Mouse (Mus musculus): ENCODE results near the gene Armc9. TPM values are rescaled to one million over a fixed set of nuclear protein-coding genes. Genes with fewer than 3 reads are reported as not detected.
A peak's percentile ranks its signal among the peaks of the same experiment; 100 is the strongest.

Armc9 gene
- polyA plus RNA-seq (2012; rRNA removed) = 4.0 and 5.3 TPM in 2 replicates

DNA sequence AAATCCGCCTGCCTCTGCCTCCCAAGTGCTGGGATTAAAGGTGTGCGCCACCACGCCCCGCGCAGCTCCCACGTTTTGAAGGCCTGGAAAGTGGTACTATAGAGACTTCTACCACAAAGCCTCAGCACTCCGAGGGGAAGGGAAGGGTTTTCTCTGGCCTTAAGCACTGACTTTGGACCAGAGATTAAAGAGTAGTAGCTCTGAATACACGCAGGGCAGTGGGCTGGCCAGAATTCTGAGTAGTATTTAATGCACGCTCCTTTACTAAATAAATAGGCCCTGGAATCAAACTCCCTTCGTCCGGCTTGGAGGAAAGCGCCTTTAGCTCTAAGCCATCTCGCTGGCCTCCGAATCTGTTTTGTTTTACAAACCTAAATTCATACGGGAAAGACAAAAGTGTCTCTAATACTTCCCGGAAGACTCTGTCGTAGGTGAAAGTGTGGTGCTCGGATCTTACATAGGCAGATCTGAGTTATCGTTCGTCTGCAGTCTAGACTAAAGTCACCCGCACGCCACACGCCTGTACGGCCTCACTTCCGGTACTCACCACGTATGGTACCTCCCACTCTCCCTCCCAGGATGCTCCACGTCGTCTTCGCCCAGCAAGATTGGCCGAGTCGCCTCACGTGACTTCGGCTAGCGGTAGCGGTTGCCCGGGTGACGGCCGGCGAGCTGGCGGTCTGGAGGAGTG lies at the start of gene Armc9:
Gene Armc9 (plus strand): TSS at position 648 of the 691 bp plus-strand sequence.
- TF ChIP-seq CTCF (IDR thresholded peaks at IDR 0.05; ENCODE audit: insufficient read depth, low read length) (no peak), POLR2A (IDR thresholded peaks at IDR 0.05; ENCODE audit: borderline replicate concordance, extremely low read depth, low read depth, low read length) (peak; percentile 99; the same call in 1 of the 2 replicates)
- peaks cover 3% of the 10 kb centered on the region; the same call in 1 of the 2 replicates for H3K4me1 ChIP-seq (ENCODE audit: control insufficient read depth, insufficient read depth, low read length)
- H3K4me3 ChIP-seq (replicated peaks; ENCODE audit: extremely low read depth, low read depth, low read length) = peak within 1 kb of the TSS; percentile 90
- WGBS = 2% methylated on average over 40 of the region's 40 CpGs
- peak; percentile 90 for DNase-seq

DNA sequence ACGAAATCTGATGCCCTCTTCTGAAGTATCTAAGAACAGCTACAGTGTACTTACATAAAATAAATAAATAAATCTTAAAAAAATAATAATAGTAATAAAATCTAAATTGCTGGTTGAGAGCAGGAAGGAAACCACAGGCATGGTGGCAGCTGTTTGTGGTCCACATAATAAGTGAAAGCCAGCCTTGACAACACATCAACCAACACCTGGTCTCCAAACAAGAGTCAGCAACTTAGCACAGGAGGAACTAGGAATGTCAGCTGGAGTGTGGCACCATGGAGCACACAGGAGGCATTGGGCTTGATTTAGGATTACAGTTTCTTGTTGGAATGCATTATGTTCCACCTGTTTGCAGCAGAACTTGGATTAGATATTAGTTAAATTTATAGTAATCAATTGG lies 49.5 kb upstream of the Armc9 start:
- TF ChIP-seq POLR2A (IDR thresholded peaks at IDR 0.05; ENCODE audit: borderline replicate concordance, extremely low read depth, low read depth, low read length) = no peak
- no peak for TF ChIP-seq CTCF (IDR thresholded peaks at IDR 0.05; ENCODE audit: insufficient read depth, low read length)
- no peak for DNase-seq
- H3K4me3 ChIP-seq (replicated peaks; ENCODE audit: extremely low read depth, low read depth, low read length) = no peak overlapping the region
- H3K4me1 ChIP-seq (ENCODE audit: control insufficient read depth, insufficient read depth, low read length) = no peaks in the 10 kb centered on the region
- 96% methylated on average over 1 of the region's 1 CpGs for WGBS

DNA sequence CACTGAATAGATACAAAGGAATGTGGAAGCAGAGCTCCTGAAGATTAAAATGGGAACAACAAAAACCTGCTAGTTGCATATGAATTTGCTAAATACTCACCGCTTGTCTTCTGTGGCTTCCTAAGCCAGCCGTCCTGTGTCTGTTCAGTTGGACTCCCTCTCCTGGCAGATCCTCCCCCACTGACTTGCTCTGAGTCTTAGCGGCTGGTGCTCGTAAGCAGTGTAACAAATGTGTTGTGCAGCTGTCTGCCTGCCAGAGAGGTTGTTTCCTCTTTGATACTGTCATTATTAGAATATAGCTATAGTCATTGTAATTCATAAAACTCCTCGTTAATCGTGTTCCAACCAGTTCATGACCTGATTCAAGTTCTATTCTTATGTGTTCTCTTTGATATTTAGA lies 42.8 kb upstream of the Armc9 start, which contains the start of gene Htr2b:
Gene Htr2b (minus strand): TSS at position 192 of the 400 bp plus-strand sequence.
- 31% methylated on average over 6 of the region's 6 CpGs for WGBS
- Histone ChIP-seq H3K4me3 (replicated peaks; ENCODE audit: extremely low read depth, low read depth, low read length) (no peak within 1 kb of the TSS), H3K4me1 (ENCODE audit: control insufficient read depth, insufficient read depth, low read length) (no peaks in the 10 kb centered on the region; the same call in 1 of the 2 replicates)
- TF ChIP-seq POLR2A (IDR thresholded peaks at IDR 0.05; ENCODE audit: borderline replicate concordance, extremely low read depth, low read depth, low read length) (no peak), CTCF (IDR thresholded peaks at IDR 0.05; ENCODE audit: insufficient read depth, low read length) (no peak)
- DNase-seq = no peak

DNA sequence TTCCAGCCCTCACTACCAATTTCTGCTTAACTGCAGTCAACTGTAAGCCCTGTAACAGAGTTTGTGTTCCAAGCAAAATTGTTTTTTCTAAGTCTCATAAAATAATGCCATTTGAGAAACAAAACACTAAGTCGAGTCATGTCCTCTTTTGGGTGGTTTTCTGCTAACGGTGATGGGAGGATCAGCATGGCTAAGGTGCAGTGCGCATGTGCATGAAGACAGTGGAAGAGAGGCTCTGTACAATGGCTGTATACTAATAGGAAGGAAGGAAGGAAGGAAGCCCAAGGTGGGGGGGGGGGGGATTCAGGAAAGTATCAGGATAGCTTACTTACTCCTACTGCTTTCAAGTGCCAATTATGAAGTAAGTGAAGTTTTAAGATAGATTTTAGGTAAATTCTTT lies 40.4 kb upstream of the Armc9 start:
- 52% methylated on average over 3 of the region's 3 CpGs for WGBS
- Histone ChIP-seq H3K4me3 (replicated peaks; ENCODE audit: extremely low read depth, low read depth, low read length) (no peak overlapping the region), H3K4me1 (ENCODE audit: control insufficient read depth, insufficient read depth, low read length) (no peaks in the 10 kb centered on the region; the same call in 1 of the 2 replicates)
- TF ChIP-seq POLR2A (IDR thresholded peaks at IDR 0.05; ENCODE audit: borderline replicate concordance, extremely low read depth, low read depth, low read length) (no peak), CTCF (IDR thresholded peaks at IDR 0.05; ENCODE audit: insufficient read depth, low read length) (no peak)
- DNase-seq = no peak

DNA sequence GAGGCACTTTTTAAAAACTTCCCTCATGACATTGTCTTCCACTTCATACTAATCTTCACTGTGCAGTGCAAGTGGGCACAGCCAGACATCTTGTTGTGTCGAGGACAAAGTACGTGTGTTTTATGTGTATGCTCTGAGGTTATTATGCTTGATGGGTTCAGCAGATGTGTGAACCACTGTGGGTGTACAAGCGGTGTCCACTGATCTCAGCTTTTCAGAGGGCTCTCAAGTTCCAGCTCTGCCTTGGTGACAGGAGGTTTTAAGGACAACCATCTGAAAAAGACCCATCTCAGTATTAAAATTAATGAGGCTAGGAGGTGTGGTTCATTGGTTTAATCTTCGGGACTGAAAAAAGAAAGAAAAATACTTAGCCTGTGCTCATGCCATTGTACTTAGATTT lies 35.0 kb upstream of the Armc9 start:
- Histone ChIP-seq H3K4me3 (replicated peaks; ENCODE audit: extremely low read depth, low read depth, low read length) (no peak overlapping the region), H3K4me1 (ENCODE audit: control insufficient read depth, insufficient read depth, low read length) (no peaks in the 10 kb centered on the region; the same call in 1 of the 2 replicates)
- WGBS = 79% methylated on average over 4 of the region's 4 CpGs
- DNase-seq = no peak
- TF ChIP-seq CTCF (IDR thresholded peaks at IDR 0.05; ENCODE audit: insufficient read depth, low read length) = no peak
- TF ChIP-seq POLR2A (IDR thresholded peaks at IDR 0.05; ENCODE audit: borderline replicate concordance, extremely low read depth, low read depth, low read length) = no peak

DNA sequence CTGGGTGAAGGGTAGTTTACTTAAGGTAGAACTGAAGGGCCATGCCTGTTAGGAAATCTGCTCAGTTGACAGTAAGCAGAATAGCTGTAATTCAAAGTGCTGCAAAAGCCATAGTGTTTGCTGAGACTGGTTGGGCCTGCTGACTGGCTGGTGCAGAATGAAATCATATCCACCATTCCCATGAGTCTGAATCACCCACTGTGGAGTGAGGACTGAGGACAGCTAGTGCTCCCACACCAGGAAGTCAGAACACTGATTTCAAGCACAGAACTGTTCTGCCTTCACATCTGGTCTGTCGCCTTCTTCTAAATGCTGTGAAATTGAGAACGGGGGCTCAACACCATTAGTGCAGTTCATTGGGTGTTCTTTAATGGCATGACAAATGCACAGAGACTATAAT lies 28.5 kb upstream of the Armc9 start:
- no peak for DNase-seq
- TF ChIP-seq POLR2A (IDR thresholded peaks at IDR 0.05; ENCODE audit: borderline replicate concordance, extremely low read depth, low read depth, low read length) (no peak), CTCF (IDR thresholded peaks at IDR 0.05; ENCODE audit: insufficient read depth, low read length) (no peak)
- Histone ChIP-seq H3K4me1 (ENCODE audit: control insufficient read depth, insufficient read depth, low read length) (no peaks in the 10 kb centered on the region), H3K4me3 (replicated peaks; ENCODE audit: extremely low read depth, low read depth, low read length) (no peak overlapping the region)
- 99% methylated on average over 2 of the region's 2 CpGs for WGBS

DNA sequence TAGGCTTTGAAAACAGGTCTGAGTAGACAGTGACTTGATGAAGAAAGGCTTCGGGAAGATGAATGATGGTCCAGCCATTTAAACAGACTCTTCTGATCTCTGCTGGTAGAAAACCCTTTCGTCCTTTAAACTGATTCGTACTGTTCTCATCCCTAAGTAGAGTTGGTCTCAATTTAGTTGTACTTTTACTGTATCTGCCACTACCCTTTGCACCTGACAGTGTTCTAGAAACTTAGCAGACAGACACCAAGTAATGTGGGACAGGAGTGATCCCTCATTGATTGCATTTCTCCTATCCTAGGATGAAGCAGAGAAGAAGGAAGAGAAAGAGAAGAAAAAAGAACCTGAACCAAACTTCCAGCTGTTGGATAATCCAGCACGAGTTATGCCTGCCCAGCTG lies 21.2 kb upstream of the Armc9 start, which contains the start of gene Gm21972:
Gene Gm21972 (plus strand): TSS at position 301 of the 400 bp plus-strand sequence.
- TF ChIP-seq CTCF (IDR thresholded peaks at IDR 0.05; ENCODE audit: insufficient read depth, low read length) (no peak), POLR2A (IDR thresholded peaks at IDR 0.05; ENCODE audit: borderline replicate concordance, extremely low read depth, low read depth, low read length) (no peak)
- Histone ChIP-seq H3K4me3 (replicated peaks; ENCODE audit: extremely low read depth, low read depth, low read length) (no peak within 1 kb of the TSS), H3K4me1 (ENCODE audit: control insufficient read depth, insufficient read depth, low read length) (no peaks in the 10 kb centered on the region)
- DNase-seq = no peak
- 95% methylated on average over 4 of the region's 4 CpGs for WGBS

DNA sequence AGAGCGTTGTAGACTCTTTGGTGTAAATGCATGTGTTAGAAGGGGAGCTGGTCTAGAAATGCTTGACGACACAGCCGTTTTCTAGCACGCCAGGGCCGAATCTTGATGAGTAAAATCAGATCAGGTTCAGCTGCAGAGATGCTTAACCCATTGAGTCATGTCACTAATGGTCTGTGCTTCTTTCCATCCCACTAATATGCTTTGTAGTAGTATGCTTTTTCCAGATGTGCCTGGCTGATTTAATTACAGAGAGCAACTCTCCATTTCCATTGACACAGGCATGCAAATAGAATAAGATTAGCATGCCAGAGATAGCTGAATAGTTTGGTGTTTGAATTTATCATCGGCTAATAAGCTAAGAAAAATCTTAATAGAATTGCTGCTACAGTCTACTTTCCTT lies 19.3 kb upstream of the Armc9 start:
- TF ChIP-seq POLR2A (IDR thresholded peaks at IDR 0.05; ENCODE audit: borderline replicate concordance, extremely low read depth, low read depth, low read length) (no peak), CTCF (IDR thresholded peaks at IDR 0.05; ENCODE audit: insufficient read depth, low read length) (no peak)

DNA sequence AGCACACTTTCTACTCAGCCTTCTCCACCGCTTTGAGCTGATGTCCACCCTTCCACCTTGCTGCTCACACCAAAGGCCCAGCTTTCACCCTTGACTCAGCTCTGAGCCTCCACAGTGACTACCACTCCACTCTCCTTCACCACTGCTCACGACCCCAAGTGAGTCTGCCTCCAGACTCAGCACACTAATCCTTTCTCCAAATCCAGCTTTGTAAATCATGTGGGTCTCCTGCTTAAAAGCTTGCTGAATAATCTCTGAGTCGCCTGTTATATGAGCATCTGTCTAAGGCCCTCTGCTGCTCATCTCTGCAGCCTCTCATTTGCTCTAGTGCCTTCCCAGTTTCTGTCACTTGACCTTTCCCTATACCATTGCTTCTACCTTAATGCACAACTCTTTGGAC lies 13.5 kb upstream of the Armc9 start:
- peaks cover 3% of the 10 kb centered on the region; the same call in 1 of the 2 replicates for H3K4me1 ChIP-seq (ENCODE audit: control insufficient read depth, insufficient read depth, low read length)
- 88% methylated on average over 3 of the region's 3 CpGs for WGBS
- DNase-seq = no peak
- TF ChIP-seq POLR2A (IDR thresholded peaks at IDR 0.05; ENCODE audit: borderline replicate concordance, extremely low read depth, low read depth, low read length) (no peak), CTCF (IDR thresholded peaks at IDR 0.05; ENCODE audit: insufficient read depth, low read length) (no peak)
- no peak overlapping the region for H3K4me3 ChIP-seq (replicated peaks; ENCODE audit: extremely low read depth, low read depth, low read length)

More for the DNA sequence above, 19.3 kb upstream of the Armc9 start:
- no peak for DNase-seq
- 93% methylated on average over 6 of the region's 6 CpGs for WGBS
- H3K4me1 ChIP-seq (ENCODE audit: control insufficient read depth, insufficient read depth, low read length) = no peaks in the 10 kb centered on the region
- H3K4me3 ChIP-seq (replicated peaks; ENCODE audit: extremely low read depth, low read depth, low read length) = no peak overlapping the region

DNA sequence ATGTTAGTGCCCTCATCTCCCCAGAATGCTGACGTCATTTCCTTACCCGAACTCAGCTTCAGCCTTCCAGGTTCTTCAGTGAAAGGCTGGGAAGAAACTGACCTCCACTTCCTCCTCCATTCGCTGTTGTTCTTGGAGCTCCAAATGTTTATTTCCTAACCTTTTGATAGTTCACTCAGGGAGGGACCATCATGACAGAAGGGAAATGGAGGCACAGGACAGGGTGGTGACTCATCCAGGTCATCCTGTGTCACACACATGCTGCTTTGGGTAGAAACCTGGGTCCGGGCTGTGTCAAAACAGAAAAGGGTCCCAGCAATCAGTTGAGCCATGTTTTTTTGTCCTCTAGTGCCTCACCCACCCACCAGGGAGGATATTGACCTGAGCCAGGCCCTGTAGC lies 11.4 kb upstream of the Armc9 start:
- peaks cover 3% of the 10 kb centered on the region; the same call in 1 of the 2 replicates for H3K4me1 ChIP-seq (ENCODE audit: control insufficient read depth, insufficient read depth, low read length)
- DNase-seq = no peak
- no peak for TF ChIP-seq CTCF (IDR thresholded peaks at IDR 0.05; ENCODE audit: insufficient read depth, low read length)
- TF ChIP-seq POLR2A (IDR thresholded peaks at IDR 0.05; ENCODE audit: borderline replicate concordance, extremely low read depth, low read depth, low read length) = no peak
- 55% methylated on average over 4 of the region's 4 CpGs for WGBS
- H3K4me3 ChIP-seq (replicated peaks; ENCODE audit: extremely low read depth, low read depth, low read length) = no peak overlapping the region

Measured in lung, adult 2 months (tissue).